Mouse (Mus musculus): ENCODE results near the gene Gphn.

Gphn gene

GRCm38 (mm10) chr12:78225707-78226518 is at the start of gene Gphn:
TSS of gene Gphn (plus strand) at chr12:78226379.
- peak; percentile 95 for DNase-seq

DNA sequence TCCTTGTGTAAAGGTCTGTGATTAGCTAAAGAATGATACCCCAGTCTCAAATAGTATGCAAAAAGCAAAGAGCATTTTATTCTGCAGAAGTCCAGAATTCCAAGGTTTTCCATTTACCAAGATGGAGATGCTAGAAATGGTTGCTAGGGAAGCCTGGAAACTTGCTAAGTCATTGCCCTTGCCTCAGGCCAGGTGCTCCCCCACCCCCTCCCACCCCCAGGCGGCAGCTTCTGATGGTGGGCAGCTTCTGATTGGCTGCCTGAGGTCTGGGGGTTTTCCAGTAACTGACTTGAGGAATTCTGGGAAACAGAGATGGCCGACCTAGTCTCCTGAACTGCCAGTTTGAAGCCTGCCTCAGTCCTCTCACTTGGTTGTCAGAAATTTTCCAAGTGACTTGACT is 44.7 kb upstream of the Gphn start:
- no peak for DNase-seq

DNA sequence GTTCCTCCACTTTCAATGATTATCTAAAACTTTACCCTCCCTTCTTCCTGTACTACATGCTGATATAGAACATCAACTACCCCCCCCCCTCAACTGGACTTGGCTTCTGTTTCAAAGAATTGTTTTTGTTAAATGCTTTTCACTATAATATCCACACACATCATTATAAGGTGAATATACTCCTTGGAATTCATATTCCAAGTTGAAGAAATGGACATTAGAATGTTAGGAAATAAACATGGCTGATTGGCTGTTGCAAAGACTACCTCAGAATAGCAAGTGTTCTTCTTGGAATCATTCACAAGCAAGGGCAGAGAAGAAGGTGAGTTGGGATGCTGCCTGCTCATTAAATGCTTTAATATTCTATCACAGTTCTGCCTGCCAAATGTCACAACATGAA is 32.2 kb upstream of the Gphn start, which contains the start of gene Gm6657:
Gene Gm6657, plus strand, starts transcription at position 301 of the 400 bp plus-strand sequence.
- no peak for DNase-seq

DNA sequence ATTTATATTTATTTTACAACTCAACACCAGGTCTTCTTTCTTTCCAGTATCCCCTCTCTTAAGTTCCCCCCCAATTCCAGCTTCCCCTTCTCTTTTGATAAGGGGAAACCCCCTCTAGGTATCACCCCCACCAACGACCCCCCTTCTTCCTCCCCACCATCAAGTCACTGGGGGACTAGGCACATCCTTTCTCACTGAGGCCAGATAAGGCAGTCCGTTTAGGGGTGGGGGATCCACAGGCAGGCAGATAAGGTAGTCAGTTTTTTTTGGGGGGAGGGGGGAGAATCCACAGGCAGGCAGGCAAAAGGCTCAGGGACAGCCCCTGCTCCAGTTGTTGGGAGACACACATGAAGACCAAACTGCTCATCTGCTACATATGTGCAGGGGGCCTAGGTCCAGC is 30.8 kb upstream of the Gphn start:
- no peak for DNase-seq

- no peak for DNase-seq
These were observed 22.5 kb upstream of the Gphn start for GRCm38 (mm10) chr12:78203646-78204045.

- peak; percentile 43 for DNase-seq
These were observed 20.1 kb upstream of the Gphn start for GRCm38 (mm10) chr12:78205915-78206570.

- no peak for DNase-seq
These were observed 19.6 kb upstream of the Gphn start for GRCm38 (mm10) chr12:78206571-78206960.

- no peak for DNase-seq
These were observed 16.3 kb upstream of the Gphn start for GRCm38 (mm10) chr12:78209856-78210255.

DNA sequence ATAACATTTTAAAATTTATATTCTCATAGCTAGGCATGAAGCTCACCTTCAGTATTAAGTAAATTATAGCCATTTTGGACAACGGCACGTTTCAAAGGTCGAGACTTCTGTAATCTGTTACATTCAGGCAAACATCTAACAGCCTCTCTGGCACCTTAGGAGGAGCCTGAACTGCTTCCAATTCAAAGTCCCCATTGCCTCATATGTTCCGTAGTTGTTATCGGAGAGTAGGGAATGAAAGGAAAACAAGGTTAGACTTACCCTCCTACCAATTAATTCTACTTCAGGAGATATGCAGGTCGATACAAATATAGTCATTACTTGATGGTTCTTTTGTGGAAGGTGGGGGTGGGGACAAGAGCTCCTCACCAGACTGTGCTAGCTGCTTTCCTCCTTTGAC is 10.7 kb upstream of the Gphn start:
- DNase-seq = no peak

DNA sequence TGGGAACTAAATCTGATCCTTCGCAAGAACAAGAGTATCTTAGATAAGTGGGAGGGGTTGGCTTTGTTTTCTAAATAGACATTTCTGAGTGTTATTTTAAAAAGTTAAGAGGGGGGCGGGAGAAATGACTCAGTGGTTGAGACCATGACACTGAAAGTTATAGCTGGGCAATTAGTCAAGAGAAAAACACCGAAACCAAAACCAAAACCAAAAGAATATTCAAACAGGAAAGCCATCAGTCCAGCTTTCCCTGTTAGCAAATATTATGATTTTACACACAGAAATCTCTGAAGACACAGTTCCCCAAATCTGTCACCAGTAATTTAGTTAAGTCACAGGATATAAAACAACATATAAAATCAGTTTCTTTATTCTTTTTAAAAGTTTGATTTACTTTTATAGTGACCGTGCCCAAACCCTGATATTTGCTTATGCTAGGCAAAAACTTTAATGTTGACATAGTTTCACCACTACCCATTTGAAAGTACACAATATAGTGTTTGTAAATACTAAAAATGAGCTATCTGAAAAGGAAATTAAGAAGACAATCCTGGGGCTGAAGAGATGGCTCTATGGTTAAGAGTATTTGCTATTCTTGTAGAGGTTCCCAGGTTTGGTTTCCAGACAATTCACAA is 6.9 kb upstream of the Gphn start:
- DNase-seq = no peak

DNA sequence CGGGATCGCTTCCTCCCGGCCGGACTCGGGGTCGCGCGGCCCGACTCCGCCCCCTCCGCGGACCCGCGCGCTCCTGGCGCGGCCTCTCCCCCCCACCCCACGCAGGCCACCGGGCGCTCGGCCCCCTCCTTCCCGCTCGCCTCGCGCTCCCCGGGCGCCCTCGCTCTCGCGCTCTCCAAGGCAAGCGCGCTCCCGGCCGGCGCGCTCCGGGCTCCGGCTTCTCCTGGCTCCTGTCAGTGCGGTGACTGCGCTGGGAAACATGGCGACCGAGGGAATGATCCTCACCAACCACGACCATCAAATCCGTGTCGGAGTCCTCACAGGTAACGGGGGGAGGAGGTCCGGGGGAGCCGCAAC is 318 bp downstream of the Gphn start:
- peak; percentile 90 for DNase-seq

GRCm38 (mm10) chr12:78227021-78227932 is 1.1 kb downstream of the Gphn start:
- DNase-seq = peak; percentile 41

GRCm38 (mm10) chr12:78228139-78228538 is 2.0 kb downstream of the Gphn start:
- DNase-seq = no peak

- no peak for DNase-seq
These were observed 6.4 kb downstream of the Gphn start for GRCm38 (mm10) chr12:78232560-78232959.

GRCm38 (mm10) chr12:78248366-78248765 is 22.2 kb downstream of the Gphn start:
- no peak for DNase-seq

- DNase-seq = no peak
These were observed 23.0 kb downstream of the Gphn start for GRCm38 (mm10) chr12:78249151-78249550.

GRCm38 (mm10) chr12:78277386-78277785 is 51.2 kb downstream of the Gphn start:
- DNase-seq = no peak

DNA sequence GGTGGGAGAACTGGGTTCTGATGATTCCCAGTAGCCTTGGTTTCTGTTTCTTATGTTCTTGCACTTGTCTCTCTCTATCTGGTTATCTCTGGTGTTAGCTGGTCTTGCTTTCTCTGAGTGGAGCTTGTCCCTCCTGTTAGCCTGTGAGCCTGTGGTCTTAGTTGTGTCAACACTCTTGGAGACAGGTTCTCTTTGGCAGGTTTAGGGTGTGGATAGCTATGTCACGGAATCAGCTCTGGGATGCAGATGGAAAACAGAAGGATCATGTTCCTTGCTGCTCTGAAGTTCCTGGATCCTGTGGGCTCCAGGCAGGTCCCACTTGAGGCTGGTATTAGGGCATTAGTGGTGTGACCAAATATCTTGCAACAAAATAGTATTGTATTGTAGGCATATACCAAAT is 64.2 kb downstream of the Gphn start:
- DNase-seq = no peak

- DNase-seq = no peak
These were observed 72.7 kb downstream of the Gphn start for GRCm38 (mm10) chr12:78298824-78299398.

DNA sequence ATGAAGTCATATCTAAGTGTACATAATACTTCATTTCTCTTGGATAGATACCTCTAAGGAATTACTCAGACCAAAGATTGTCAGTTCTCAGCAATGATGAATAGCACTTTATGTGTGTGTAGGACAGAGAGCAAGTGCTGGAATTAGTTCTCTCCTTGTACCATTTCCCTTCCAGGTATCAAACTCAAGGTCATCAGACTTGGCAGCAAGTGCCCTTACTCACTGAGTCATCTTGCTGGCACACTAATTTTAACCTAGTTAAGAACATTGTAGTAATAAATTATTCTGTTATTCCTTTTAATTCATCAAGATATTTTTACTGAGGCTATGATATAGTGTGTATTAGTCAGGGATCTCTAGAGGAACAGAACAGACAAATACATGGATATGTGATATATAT is 88.9 kb downstream of the Gphn start:
- DNase-seq = no peak

- no peak for DNase-seq
These were observed 101.8 kb downstream of the Gphn start for GRCm38 (mm10) chr12:78327946-78328345.

- DNase-seq = peak; percentile 75
These were observed 105.9 kb downstream of the Gphn start for GRCm38 (mm10) chr12:78332107-78332506.
